In the genomic region with DNA sequence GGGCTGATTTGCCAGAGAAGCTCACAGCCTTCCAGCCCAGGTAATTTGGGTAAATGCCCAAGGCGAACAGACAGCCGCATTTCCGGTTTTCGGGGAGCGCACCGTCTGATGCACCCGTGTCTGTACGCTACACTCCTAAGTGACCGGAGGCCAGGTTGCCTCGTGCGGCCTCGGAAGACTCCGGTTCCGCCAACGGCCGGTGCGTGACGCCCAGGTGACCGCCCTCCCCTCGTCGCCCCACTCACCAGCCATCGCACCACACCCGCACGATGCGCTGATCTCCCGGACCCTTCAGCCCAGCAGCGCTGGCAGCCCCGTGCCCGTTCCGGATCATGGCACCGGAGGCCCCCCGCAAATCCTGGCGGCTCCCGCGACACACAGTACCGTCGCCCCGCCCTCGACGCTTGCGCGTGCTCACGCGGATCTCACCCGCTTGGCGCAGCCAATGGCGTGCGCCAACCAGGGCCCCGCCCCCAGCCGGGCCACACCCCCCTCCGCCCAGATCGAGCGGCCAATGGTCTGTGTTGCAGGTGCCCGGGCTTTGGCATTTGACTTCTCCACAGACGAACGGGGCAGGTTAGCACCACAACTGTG, we compare ENCODE assay signal across 8 mouse cellular contexts. TPM values are rescaled to one million over a fixed set of nuclear protein-coding genes. Genes with fewer than 3 reads are reported as not detected.
DNase-seq lines count a peak whose midpoint lies in the region; ATAC-seq lines count a peak whose summit lies in the region.

Gene Pcyt2, minus strand, starts transcription at position 418 of the 594 bp plus-strand sequence.

- peak within 1 kb of the TSS; percentile 87 for H3K9ac ChIP-seq in heart, embryonic 14.5 days (ENCODE audit: low read length)
- peak within 1 kb of the TSS; percentile 88 for H3K9ac ChIP-seq in liver, embryonic 13.5 days
- peak within 1 kb of the TSS; percentile 78 for H3K9ac ChIP-seq in stomach, embryonic 16.5 days (ENCODE audit: low read length)

- peaks cover 5% of the 10 kb centered on the region for H3K4me1 ChIP-seq in brown adipose tissue, adult 24 weeks (ENCODE audit: control insufficient read depth, insufficient read depth, insufficient read length, low read length)
- H3K4me1 ChIP-seq in heart, embryonic 14.5 days (ENCODE audit: control insufficient read depth in 2 of 2, insufficient read depth in 2 of 2, low read length in 2 of 2): peaks cover 8 to 9% of the 10 kb centered on the region in 2 experiments
- peaks cover 42% of the 10 kb centered on the region for H3K4me1 ChIP-seq in liver, embryonic 13.5 days (replicated peaks)
- H3K4me1 ChIP-seq in stomach, embryonic 16.5 days (ENCODE audit: control insufficient read depth, insufficient read depth, low read length): peaks cover 14% of the 10 kb centered on the region

- peaks cover 66% of the 10 kb centered on the region for H3K36me3 ChIP-seq in heart, embryonic 14.5 days (ENCODE audit: control insufficient read depth, insufficient read depth, low read length)
- peaks cover 80% of the 10 kb centered on the region for H3K36me3 ChIP-seq in liver, embryonic 13.5 days
- H3K36me3 ChIP-seq in stomach, embryonic 16.5 days (ENCODE audit: control insufficient read depth, insufficient read depth, low read length): 0 out of 2 replicates have a peak, but pooled peaks cover 16% of the 10 kb centered on the region

- peak within 1 kb of the TSS; percentile 93 for H3K4me3 ChIP-seq in brown adipose tissue, adult 24 weeks (ENCODE audit: insufficient read depth, low read depth, low read length)
- H3K4me3 ChIP-seq in heart, embryonic 14.5 days (ENCODE audit: control insufficient read depth in 1 of 2, insufficient read depth in 1 of 2, low read depth in 1 of 2, low read length in 2 of 2): peak within 1 kb of the TSS; percentile 73 to 76
- peak within 1 kb of the TSS; percentile 80 for H3K4me3 ChIP-seq in liver, embryonic 13.5 days (replicated peaks)
- peak within 1 kb of the TSS; percentile 86 for H3K4me3 ChIP-seq in stomach, embryonic 16.5 days (replicated peaks; ENCODE audit: low read length)

- no peaks in the 10 kb centered on the region for H3K27me3 ChIP-seq in heart, embryonic 14.5 days (ENCODE audit: control insufficient read depth, insufficient read depth, low read length)
- H3K27me3 ChIP-seq in liver, embryonic 13.5 days: no peaks in the 10 kb centered on the region
- no peaks in the 10 kb centered on the region for H3K27me3 ChIP-seq in stomach, embryonic 16.5 days (ENCODE audit: control insufficient read depth, insufficient read depth, low read length)

- H3K9me3 ChIP-seq in heart, embryonic 14.5 days (ENCODE audit: control insufficient read depth, low read length): no peaks in the 10 kb centered on the region
- H3K9me3 ChIP-seq in liver, embryonic 13.5 days (replicated peaks): no peaks in the 10 kb centered on the region
- no peaks in the 10 kb centered on the region for H3K9me3 ChIP-seq in stomach, embryonic 16.5 days (replicated peaks; ENCODE audit: control insufficient read depth, low read length)

- peak within 1 kb of the TSS; percentile 89 for H3K4me2 ChIP-seq in heart, embryonic 14.5 days (ENCODE audit: low read length)
- peak within 1 kb of the TSS; percentile 90 for H3K4me2 ChIP-seq in liver, embryonic 13.5 days
- H3K4me2 ChIP-seq in stomach, embryonic 16.5 days (ENCODE audit: low read depth, low read length): peak within 1 kb of the TSS; percentile 65

- H3K27ac ChIP-seq in brown adipose tissue, adult 24 weeks (replicated peaks; ENCODE audit: low read depth, low read length): peak within 1 kb of the TSS; percentile 47
- peak within 1 kb of the TSS; percentile 25 to 70; a peak in 1 of 4 replicates for H3K27ac ChIP-seq in heart, embryonic 14.5 days (replicated peaks in 1 of 2; ENCODE audit: control insufficient read depth in 1 of 2, insufficient read depth in 1 of 2, low read depth in 2 of 2, low read length in 2 of 2)
- peak within 1 kb of the TSS; percentile 89 for H3K27ac ChIP-seq in liver, embryonic 13.5 days
- H3K27ac ChIP-seq in stomach, embryonic 16.5 days (ENCODE audit: low read length): peak within 1 kb of the TSS; percentile 79

- ATAC-seq in heart, embryonic 14.5 days (ENCODE audit: insufficient number of reproducible peaks, insufficient read depth, low FRiP score, low read depth): peak; percentile 90
- peak; percentile 93 for ATAC-seq in liver, embryonic 13.5 days (ENCODE audit: low read depth)
- peak; percentile 97 for ATAC-seq in stomach, embryonic 16.5 days (ENCODE audit: insufficient read depth, low FRiP score)

- WGBS in heart, embryonic 14.5 days: 1% methylated on average over 56 of the region's 56 CpGs
- WGBS in liver, embryonic 13.5 days (ENCODE audit: insufficient replicate concordance): under 1% methylated on average over 56 of the region's 56 CpGs
- WGBS in stomach, embryonic 16.5 days: under 1% methylated on average over 55 of the region's 56 CpGs

- DNase-seq in CD4-positive, CD25-positive, alpha-beta regulatory T cell, adult 2 months (ENCODE audit: low read depth, low spot score): peak; percentile 95
- DNase-seq in fibroblast of lung, adult 2 months (ENCODE audit: low read depth): peak; percentile 76
- DNase-seq in kidney, postnatal 14 days: peak; percentile 96
- DNase-seq in liver, embryonic 13.5 days: peak; percentile 93
- peak; percentile 87 for DNase-seq in neural tube, embryonic 10.5 days (ENCODE audit: extremely low spot score, low spot score)

RNA-seq across cellular contexts. Expression of gene Pcyt2, which starts in this region (rescaled TPM):
- 104 and 131 TPM in 2 replicates for polyA plus RNA-seq in brown adipose tissue, adult 24 weeks (2012; ENCODE audit: insufficient read depth, insufficient read length, missing spikeins)
- 72.0 and 73.2 TPM in 2 replicates for polyA plus RNA-seq in heart, embryonic 14.5 days (2014; fragmentation: Nextera tagmentation; extraction: Ambion mirVana)
- polyA plus RNA-seq in liver, embryonic 13.5 days (2015; fragmentation: Nextera tagmentation; extraction: Ambion mirVana): 114 and 116 TPM in 2 replicates
- 185 and 197 TPM in 2 replicates for polyA plus RNA-seq in stomach, embryonic 16.5 days (2015; fragmentation: Nextera tagmentation; extraction: Ambion mirVana)

Comparison
In these comparisons a context has a peak if more than half of its experiments do, and no peak if none do; other contexts are left out.
1. Peak in every context shown above with its lines: DNase-seq, ATAC-seq, H3K4me3 ChIP-seq and H3K27ac ChIP-seq.